Mouse (Mus musculus) testis, postnatal 10 days (tissue): ENCODE measurements at regions not wholly inside any gene's neighbourhood (a gene's known extent, or its start where the extent isn't known, plus 50 kb on each side); places are given as distances from the start of the nearest gene placed in this dataset.
A peak's percentile ranks its signal among the peaks of the same experiment; 100 is the strongest.
"Not testable (repeated sequence)": the region's sequence is repeated elsewhere in the genome, so short reads cannot be mapped to it uniquely, and the experiment has no call there.

Experiments
- DNase-seq: peaks from one replicate; pipeline ENCODE4 v3.0.0; 2021; ENCODE audit warnings: low spot score

DNA sequence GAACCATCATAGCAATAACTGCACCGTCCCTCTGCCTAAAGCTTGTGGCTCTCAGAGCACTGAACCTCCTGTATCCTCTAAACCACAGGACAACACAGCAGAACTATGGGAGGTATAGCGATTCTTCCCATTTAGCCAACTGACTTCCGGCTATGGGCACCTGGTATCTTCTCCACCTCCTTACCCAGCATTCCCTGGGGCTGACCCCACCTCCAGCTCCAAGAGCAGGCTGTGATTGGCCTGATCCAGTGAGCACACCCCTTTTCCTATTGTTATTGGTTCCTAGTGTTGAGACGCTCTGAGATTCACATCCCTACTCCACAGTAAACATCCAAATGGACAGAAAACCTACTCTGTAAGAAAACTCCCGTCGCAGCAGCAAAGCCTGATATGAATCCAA, 236.7 kb downstream of the Prex1 start:
- DNase-seq = no peak

DNA sequence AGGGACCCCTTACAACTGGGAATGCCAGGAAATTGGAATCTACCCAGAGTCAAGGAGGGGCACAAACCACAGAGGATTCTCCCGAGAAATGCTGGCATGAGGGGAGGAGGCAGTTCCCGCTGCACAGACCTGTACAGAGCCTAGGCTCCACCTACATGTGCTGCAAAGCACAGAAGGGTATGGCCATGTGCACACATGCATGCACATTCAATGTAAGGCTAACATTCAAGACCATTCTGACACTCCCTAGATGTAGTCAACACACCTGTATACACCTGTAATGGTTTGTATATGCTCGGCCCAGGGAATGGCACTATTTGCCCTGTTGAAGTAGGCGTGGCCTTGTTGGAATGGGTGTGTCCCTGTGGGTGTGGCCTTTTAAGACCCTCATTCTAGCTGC, 238.0 kb downstream of the Prex1 start:
- DNase-seq = no peak

- no peak for DNase-seq
Measured at GRCm38 (mm10) chr2:166474601-166475000, 239.0 kb downstream of the Prex1 start.

DNA sequence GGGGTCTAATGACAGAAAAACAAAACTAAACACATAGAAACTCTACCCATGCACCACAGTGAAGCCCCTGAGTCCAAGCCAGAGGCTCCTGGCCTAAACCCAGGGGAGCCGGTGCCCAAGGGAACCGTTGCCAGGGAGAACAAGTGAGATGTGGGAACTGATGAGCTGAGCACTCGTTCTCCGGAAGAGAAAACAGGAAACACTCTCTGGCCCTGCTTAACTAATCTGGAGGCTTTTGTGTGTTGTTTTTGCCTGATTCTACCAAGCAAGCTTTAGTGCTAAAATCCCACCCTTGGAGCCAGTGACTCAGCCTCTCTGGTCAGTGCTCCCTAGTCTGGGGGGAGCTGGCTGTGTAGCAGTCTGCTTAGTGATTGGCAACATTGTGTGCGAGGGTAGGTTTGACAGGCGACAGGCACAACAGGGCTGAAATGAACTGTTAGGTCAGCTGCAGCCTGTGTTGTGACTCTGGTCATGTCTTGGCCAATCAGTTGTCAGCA, 242.3 kb downstream of the Prex1 start:
- no peak for DNase-seq

GRCm38 (mm10) chr2:166469046-166469593, 244.5 kb downstream of the Prex1 start:
- DNase-seq = no peak

- DNase-seq = no peak
Measured at GRCm38 (mm10) chr2:166467137-166467536, 246.5 kb downstream of the Prex1 start.

DNA sequence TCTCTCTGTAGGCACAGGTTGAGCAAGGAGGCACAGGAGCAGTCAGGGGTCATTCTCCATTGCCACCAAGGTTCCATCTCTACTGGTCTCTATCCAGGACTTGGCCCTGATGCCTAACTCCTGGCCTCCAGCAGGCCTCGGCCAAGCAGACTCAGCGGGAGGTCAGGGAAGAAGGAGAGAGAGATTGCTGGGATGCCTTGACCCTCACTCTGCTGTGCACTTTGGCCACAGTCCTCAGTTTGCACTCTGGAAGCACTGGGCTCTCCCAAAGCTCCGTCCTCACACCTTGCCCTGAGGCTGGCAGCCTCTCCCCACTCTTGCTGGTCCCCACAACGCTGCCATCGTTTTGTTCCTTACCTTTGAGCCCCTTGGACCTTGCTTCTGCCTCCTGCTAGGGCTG, 248.1 kb downstream of the Prex1 start:
- DNase-seq = no peak

- peak; percentile 50 for DNase-seq
Measured at GRCm38 (mm10) chr2:166463539-166463938, 250.1 kb downstream of the Prex1 start.

DNA sequence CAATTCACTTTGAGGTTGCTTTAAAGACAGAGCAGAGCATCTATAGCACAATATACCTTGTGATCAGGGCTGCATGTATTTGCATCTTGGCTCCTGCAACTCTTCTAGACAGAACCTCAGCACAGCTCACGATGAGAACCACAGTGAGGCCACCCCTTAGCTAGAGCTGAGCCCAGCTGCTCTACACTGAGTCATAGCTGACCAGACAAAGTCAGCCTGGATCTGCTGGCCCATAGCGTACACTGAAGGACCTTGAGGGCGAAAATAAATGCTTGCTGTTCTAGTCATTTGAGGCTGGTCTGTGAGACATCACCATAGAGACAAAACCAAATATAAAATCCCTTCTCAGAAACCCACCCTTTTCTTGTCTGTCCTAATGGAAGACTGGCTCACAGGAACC, 251.7 kb downstream of the Prex1 start:
- DNase-seq = no peak

GRCm38 (mm10) chr2:166461103-166461502, 252.5 kb downstream of the Prex1 start:
- DNase-seq = no peak

GRCm38 (mm10) chr2:166459955-166460354, 253.7 kb downstream of the Prex1 start:
- peak; percentile 62 for DNase-seq

GRCm38 (mm10) chr2:166458953-166459352, 254.7 kb downstream of the Prex1 start:
- DNase-seq = no peak

- DNase-seq = no peak
Measured at GRCm38 (mm10) chr2:166457381-166458172, 256.1 kb downstream of the Prex1 start.

DNA sequence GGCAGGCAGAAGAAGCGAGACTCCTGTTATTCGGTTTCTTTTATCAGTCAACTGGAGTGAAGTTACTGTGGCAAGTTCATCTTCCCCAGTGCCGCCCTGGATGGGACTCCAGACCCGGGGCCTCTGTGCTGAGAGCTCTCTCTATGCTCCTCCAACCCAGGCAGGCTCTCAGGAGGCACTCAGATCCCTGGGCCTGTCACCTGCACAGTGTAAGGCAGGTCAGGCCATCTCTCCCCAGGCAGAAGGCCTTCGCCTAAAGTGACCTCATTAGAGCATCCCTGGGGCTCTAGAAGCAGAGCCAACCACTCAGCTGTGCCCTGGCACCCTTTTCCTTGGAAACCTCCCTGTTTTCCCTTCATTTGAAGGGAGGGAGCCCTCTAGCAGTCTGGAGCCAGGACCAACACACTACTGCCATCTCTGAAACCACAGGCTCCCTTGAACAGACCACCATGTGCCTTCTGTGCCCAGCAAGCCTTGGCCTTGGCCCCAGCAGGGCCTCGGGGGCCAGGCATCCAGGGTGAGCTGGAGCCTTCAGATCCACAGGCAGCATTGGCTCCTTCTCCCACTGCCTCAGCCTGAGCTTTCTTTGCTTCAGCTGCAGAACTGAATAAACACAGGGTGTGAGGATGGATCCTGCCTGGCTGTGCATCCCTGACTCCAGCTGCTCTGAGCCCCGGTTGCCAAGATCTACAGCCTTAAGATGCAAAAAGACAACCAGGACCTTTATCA, 259.3 kb downstream of the Prex1 start:
- not testable (repeated sequence) for DNase-seq

DNA sequence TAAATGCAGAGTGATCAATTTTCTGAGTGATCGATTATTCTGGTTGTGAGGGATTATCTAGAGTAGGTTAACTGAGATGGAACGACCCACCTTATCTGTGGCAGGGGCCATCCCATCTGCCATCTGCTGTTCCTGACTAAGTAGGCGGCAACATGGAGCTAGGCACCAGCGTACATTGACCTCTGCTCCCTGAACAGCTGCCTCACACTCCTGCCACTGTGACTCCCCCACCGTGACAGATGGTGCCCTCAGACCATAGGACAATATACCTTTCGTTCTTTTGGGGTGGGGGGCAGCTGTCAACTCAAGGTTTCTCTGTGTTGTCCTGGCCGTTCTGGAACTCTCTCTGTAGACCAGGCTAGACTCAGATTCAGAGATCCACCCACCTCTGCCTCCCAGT, 262.7 kb downstream of the Prex1 start:
- no peak for DNase-seq

DNA sequence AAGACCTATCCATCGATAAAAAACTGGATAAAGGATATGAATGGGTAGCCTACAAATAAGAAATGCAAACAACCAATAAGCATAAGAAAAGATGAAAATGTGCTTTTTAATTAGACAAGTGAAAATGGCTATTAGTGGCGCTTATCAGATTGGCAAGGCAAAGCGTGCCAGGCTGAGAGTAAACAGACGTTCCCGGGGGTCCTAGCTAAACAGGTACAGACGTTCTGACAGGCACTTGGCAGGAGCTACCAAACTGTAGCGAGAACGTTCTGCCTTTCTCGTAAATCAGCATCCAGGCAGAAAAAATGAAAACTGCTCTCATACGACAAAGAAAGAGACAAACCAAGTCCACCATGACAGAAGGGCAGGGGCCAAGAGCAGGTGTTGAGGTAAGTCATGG, 263.3 kb downstream of the Prex1 start:
- no peak for DNase-seq

GRCm38 (mm10) chr2:166448724-166449123, 264.9 kb downstream of the Prex1 start:
- DNase-seq = no peak

- peak; percentile 72 for DNase-seq
Measured at GRCm38 (mm10) chr2:166448161-166448560, 265.5 kb downstream of the Prex1 start.

- no peak for DNase-seq
Measured at GRCm38 (mm10) chr2:166446536-166446935, 267.1 kb downstream of the Prex1 start.

DNA sequence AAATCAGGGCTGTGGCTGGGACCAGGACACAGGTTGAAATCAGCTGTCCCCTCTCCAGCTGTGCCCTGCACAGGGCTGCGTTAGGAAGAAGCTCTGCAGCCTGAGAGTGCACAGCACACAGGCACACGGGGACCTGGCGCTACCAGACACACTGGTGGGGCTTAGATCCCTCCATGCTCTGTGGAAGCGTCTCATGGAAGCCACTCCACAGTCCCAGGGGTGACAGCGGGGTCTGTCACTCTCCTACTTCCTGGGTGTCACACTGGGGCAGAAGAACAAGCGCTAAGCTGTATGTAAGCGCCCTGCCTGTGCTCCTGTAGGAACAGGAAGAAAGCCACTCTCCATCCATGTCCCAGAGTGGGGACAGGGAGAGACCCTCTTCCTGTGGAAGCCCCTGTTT, 267.8 kb downstream of the Prex1 start:
- not testable (repeated sequence) for DNase-seq

DNA sequence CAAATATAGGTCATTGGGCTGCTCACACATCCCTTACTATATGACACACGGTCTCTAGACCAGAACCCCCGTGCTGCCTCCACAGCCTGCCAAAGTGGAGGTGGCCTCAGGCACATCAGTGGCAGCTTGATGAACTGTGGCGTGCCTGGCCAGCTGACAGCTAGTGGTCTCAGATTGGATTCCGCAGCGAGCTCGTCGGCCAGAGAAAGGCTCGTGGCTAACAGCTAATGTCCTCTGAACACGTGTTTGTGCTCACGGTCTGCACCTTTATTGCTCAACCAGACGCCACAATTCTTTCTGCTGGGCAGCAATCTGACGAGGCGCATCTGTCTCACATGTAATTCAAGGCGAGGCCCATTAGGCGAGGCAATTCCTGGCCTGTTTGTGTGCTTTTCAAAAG, 270.6 kb downstream of the Prex1 start:
- DNase-seq = no peak

DNA sequence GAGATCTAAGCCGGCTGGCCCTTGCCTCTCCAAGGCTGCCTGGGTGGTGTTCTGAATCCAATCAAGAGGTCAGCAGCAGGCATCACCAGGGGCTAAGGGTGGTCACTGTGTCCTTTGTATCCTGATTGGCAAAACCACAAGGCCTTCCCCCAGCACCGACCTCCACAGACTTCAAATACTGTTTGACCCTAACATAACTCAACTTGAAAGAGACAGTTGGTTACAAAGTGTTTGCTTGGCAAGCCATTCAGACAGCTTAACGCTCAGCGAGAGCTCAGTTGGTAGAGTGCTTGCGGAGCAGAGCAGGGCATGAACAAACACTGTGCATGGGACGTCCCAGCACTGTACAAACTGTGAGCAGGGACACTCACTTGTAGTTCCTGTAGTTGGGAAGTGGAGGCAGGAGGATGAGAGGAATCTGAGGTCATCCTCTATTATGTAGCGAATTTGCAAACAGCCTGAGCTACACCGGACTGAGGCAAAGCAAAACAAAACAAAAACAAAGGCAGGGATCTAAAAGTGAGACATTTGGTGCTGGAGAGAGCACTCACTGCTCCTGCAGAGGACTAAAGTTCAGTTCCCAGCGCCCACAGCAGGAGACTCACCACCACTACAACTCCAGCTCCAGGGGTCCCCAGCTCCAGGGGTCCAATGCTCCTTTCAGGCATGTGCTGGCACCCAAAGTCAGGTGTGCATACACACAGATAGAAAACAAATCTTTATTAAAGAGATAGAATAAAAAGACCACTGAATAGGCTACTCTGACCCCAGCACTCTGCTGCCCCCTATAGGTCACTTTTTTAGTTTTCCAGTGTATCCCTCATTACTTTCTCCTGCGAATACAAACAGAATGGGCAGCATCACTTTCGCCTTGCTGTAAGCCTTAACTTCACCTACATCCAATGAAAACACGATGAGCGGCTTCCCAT, 273.5 kb downstream of the Prex1 start:
- DNase-seq = peak; percentile 62
